Mouse (Mus musculus): ENCODE measurements at regions not wholly inside any gene's neighbourhood (a gene's known extent, or its start where the extent isn't known, plus 50 kb on each side); places are given as distances from the start of the nearest gene placed in this dataset.

DNA sequence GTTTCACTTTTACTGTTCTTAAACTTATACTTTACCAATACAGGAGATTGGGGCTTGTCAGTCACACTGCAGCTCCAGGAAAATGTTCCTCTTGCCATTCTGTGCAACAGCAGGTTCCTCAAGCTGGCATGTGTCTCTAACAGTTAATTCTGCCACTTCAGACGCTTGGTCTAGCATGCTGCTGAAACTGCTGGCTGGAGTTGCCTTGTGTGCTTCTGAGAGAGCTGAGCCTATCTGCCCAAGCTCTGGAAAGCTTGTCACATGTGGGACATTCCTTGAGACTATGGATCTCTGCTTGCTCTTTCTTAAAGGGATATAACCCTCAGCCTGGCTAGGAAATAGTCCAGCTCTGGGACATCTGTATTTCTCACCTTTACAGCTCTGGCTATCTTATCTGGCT is 138.9 kb upstream of the 1700008P02Rik start:
- TF ChIP-seq CTCF (conservative IDR thresholded peaks at IDR 0.05; ENCODE audit: low read length) (no peak), POU5F1 (IDR thresholded peaks at IDR 0.05; ENCODE audit: borderline replicate concordance, low read length) (no peak)
